In genomic region chr3:96499481-96500288, GRCm38 (mm10) we compare ENCODE assay signal across 8 mouse cellular contexts. TPM values are rescaled to one million over a fixed set of nuclear protein-coding genes. Genes with fewer than 3 reads are reported as not detected.
A peak's percentile ranks its signal among the peaks of the same experiment; 100 is the strongest.
DNase-seq lines count a peak whose midpoint lies in the region.

No protein-coding gene starts in this region.

- H3K36me3 ChIP-seq in megakaryocyte, embryonic 14.5 days (replicated peaks; ENCODE audit: low read length), result no peaks in the 10 kb centered on the region

- peak; percentile 81 for DNase-seq in adipocyte (ENCODE audit: low spot score)
- peak; percentile 89 for DNase-seq in embryo, embryonic 10 days (ENCODE audit: low spot score)
- peak; percentile 69 for DNase-seq in gastrocnemius, postnatal 10 days
- DNase-seq in induced T-regulatory cell, adult 2 months (ENCODE audit: low read depth), result peak; percentile 93
- DNase-seq in left cerebral cortex, adult 9 months (ENCODE audit: low spot score in 2 of 2), result peak; percentile 64 to 91
- peak; percentile 79 to 84 for DNase-seq in right cerebral cortex, postnatal 10 days (ENCODE audit: low spot score in 2 of 2)
- DNase-seq in urinary bladder, postnatal 36 days (ENCODE audit: low spot score in 2 of 2), result peak; percentile 67 to 74

- peaks cover 37% of the 10 kb centered on the region for H3K4me1 ChIP-seq in megakaryocyte, embryonic 14.5 days

- no peaks in the 10 kb centered on the region for H3K9me3 ChIP-seq in megakaryocyte, embryonic 14.5 days

- no peaks in the 10 kb centered on the region for H3K27me3 ChIP-seq in megakaryocyte, embryonic 14.5 days (replicated peaks)

- peak overlapping the region; percentile 98 for H3K4me3 ChIP-seq in megakaryocyte, embryonic 14.5 days (replicated peaks)

RNA-seq across cellular contexts. Expression of gene Hfe2, which starts 25.3 kb away (rescaled TPM):
- 100 to 1,000 TPM; 383 to 415 TPM for total RNA-seq in gastrocnemius, postnatal 10 days (2021)
- 21.2 and 30.0 TPM in 2 replicates for polyA plus RNA-seq in megakaryocyte, embryonic 14.5 days (2012; ENCODE audit: insufficient read depth, low replicate concordance)

RNA-seq across cellular contexts. Expression of gene BC107364, which starts 47.6 kb away (rescaled TPM):
- not detected for total RNA-seq in gastrocnemius, postnatal 10 days (2021)
- not detected in 2 replicates for polyA plus RNA-seq in megakaryocyte, embryonic 14.5 days (2012; ENCODE audit: insufficient read depth, low replicate concordance)

RNA-seq across cellular contexts. Expression of gene Txnip, which starts 58.1 kb away (rescaled TPM):
- total RNA-seq in gastrocnemius, postnatal 10 days (2021), result 100 to 1,000 TPM; 484 to 520 TPM
- polyA plus RNA-seq in megakaryocyte, embryonic 14.5 days (2012; ENCODE audit: insufficient read depth, low replicate concordance), result 4.1 and 22.7 TPM in 2 replicates

Comparison
In these comparisons a context has a peak if more than half of its experiments do, and no peak if none do; other contexts are left out.
1. Peak in every context shown above with its lines: DNase-seq and H3K4me3 ChIP-seq.